Mouse (Mus musculus): Measurements from ENCODE around the gene Btnl10. TPM values are rescaled to one million over a fixed set of nuclear protein-coding genes. Genes with fewer than 3 reads are reported as not detected.
A peak's percentile ranks its signal among the peaks of the same experiment; 100 is the strongest.

Gene Btnl10
- polyA plus RNA-seq (2015; fragmentation: Nextera tagmentation; extraction: Ambion mirVana), result 0.16 TPM in 1 of 2 replicates, not detected in the other

DNA sequence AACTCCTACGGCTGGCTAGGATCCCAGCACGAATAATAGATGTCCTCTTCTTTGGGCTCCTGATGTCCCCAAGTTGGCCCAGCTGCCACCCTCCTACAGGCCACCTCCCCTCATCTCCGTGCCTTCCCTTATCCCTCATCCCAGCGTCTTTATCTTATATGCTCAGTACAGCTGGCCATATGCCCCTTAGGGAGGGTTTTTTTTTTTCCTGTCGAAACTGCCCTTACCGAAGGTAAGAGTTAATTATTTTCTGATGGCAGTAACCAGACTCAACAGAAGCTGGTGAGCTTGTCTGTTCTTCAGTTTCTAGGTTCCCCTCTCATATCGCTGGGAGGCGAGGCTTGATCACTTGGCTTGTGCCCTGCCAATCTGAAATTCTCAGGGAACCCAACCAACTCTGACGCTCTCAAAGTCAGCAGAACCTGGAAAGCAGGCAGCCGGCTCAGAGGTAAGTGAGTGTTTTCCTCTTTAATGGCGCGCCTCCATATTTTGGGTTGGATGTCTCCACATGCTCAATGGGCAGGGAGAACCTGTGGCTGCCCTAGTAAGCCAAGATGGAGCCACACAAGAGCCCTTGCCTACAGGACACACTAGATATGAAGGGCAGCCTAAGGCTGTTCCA lies at the start of gene Btnl10:
Gene Btnl10 (plus strand): TSS at position 164 of the 622 bp plus-strand sequence.
- no peak for ATAC-seq (replicated peaks; ENCODE audit: insufficient number of reproducible peaks, insufficient read depth, low FRiP score, low read depth)
- Histone ChIP-seq H3K4me1 (replicated peaks) (peaks cover 6% of the 10 kb centered on the region), H3K27me3 (0 out of 2 replicates have a peak, but pooled peaks cover 6% of the 10 kb centered on the region), H3K9ac (no peak within 1 kb of the TSS), H3K4me2 (no peak within 1 kb of the TSS), H3K4me3 (no peak within 1 kb of the TSS), H3K27ac (no peak within 1 kb of the TSS), H3K9me3 (replicated peaks) (no peaks in the 10 kb centered on the region), H3K36me3 (no peaks in the 10 kb centered on the region)
- WGBS, result 76% methylated on average over 12 of the region's 12 CpGs

DNA sequence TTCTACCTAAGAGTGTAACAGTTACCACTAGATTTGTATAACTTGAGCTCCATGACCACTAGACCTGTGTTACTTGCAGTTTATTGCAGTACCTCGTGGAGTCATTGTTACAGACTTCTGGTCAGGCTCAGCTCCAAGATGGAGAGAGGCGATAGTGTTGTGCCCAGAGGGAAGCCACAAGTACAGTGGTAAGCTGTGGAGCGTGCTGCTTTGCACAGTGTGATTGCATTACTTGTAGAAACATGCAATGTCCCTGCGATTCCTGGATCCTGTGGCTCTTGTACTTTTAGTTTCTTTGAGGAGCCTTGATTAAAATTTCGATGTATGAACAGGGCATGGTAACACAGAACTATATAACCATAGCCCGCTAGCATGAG lies 49.8 kb upstream of the Btnl10 start:
- Histone ChIP-seq H3K27me3 (no peaks in the 10 kb centered on the region), H3K36me3 (peaks cover 5% of the 10 kb centered on the region; the same call in 1 of the 2 replicates), H3K27ac (no peak overlapping the region), H3K9me3 (replicated peaks) (no peaks in the 10 kb centered on the region), H3K4me2 (peak overlapping the region; percentile 69), H3K4me1 (replicated peaks) (peaks cover 8% of the 10 kb centered on the region), H3K4me3 (peak overlapping the region; percentile 71), H3K9ac (no peak overlapping the region)
- no peak for ATAC-seq (replicated peaks; ENCODE audit: insufficient number of reproducible peaks, insufficient read depth, low FRiP score, low read depth)
- WGBS, result 80% methylated on average over 6 of the region's 6 CpGs

DNA sequence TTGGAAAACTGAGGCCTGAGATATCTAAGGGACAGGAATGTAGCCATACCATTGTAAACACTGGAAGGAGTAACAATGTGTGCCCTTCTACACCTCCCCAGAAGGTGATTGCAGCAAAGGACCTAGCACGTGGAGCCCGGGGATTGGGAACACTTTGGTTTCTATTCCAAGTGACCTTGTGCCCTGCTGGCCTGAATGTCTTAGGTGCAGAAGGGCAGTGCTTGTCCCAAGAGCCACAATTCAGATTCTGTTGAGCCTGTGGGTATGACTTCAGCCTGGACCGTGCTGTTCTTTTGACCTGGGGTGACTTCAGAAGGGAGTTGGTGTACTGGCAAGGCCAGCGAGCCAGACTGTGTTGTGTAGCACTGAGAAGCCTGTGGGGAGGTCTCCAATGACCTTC lies 46.7 kb upstream of the Btnl10 start:
- no peaks in the 10 kb centered on the region for H3K27me3 ChIP-seq
- 81% methylated on average over 4 of the region's 4 CpGs for WGBS
- H3K36me3 ChIP-seq, result peaks cover 5% of the 10 kb centered on the region; the same call in 1 of the 2 replicates
- peaks cover 8% of the 10 kb centered on the region for H3K4me1 ChIP-seq (replicated peaks)
- no peak overlapping the region for H3K27ac ChIP-seq
- H3K9ac ChIP-seq, result no peak overlapping the region
- H3K4me3 ChIP-seq, result no peak overlapping the region
- no peak overlapping the region for H3K4me2 ChIP-seq
- no peaks in the 10 kb centered on the region for H3K9me3 ChIP-seq (replicated peaks)
- no peak for ATAC-seq (replicated peaks; ENCODE audit: insufficient number of reproducible peaks, insufficient read depth, low FRiP score, low read depth)

DNA sequence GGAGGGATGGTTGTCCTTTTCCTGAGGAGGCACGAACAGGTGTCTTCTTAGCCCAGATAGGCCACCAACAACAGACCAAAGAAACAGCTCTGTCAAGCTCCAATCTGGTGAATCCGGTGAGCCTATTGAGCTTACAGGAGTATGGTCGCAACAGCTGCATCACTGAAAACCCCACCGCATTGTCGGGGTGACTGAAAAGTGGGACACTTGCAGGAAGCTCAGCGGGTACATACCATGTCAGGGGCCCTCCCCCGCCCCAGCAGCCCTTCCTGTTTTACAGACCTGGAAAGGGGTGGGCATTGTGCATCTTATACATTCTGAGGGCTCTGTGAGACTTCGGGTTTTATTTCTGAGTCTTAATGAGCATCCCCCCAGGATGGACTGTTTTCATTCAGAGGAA lies 34.0 kb upstream of the Btnl10 start:
- no peaks in the 10 kb centered on the region for H3K27me3 ChIP-seq
- no peak overlapping the region for H3K9ac ChIP-seq
- WGBS, result 82% methylated on average over 8 of the region's 8 CpGs
- no peak overlapping the region for H3K4me2 ChIP-seq
- H3K27ac ChIP-seq, result no peak overlapping the region
- no peaks in the 10 kb centered on the region for H3K9me3 ChIP-seq (replicated peaks)
- H3K4me3 ChIP-seq, result no peak overlapping the region
- peaks cover 20% of the 10 kb centered on the region; the same call in 1 of the 2 replicates for H3K36me3 ChIP-seq
- no peaks in the 10 kb centered on the region for H3K4me1 ChIP-seq (replicated peaks)
- ATAC-seq (replicated peaks; ENCODE audit: insufficient number of reproducible peaks, insufficient read depth, low FRiP score, low read depth), result no peak

DNA sequence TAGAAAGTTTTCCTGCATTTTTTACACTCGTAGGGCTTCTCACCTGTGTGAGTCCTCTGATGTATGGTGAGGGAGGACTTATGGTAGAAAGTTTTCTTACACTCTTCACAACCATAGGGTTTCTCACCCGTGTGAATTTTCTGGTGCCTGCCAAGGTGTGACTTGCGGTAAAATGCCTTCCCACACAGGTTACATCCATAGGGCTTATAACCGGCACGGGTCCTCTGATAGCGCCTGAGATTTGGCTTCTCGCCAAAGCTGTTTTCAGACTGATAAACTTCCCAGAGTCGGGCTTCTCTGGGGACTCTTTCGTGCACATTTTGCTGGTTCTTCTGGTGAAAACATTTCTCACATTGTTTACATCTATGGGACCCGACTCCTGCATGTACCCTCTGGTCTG lies 27.2 kb upstream of the Btnl10 start:
- 83% methylated on average over 10 of the region's 10 CpGs for WGBS
- no peak overlapping the region for H3K27ac ChIP-seq
- H3K4me2 ChIP-seq, result no peak overlapping the region
- no peaks in the 10 kb centered on the region for H3K27me3 ChIP-seq
- H3K9me3 ChIP-seq (replicated peaks), result no peaks in the 10 kb centered on the region
- no peak for ATAC-seq (replicated peaks; ENCODE audit: insufficient number of reproducible peaks, insufficient read depth, low FRiP score, low read depth)
- H3K9ac ChIP-seq, result no peak overlapping the region
- no peak overlapping the region for H3K4me3 ChIP-seq
- H3K36me3 ChIP-seq, result peaks cover 46% of the 10 kb centered on the region
- H3K4me1 ChIP-seq (replicated peaks), result 0 out of 2 replicates have a peak, but pooled peaks cover 4% of the 10 kb centered on the region

DNA sequence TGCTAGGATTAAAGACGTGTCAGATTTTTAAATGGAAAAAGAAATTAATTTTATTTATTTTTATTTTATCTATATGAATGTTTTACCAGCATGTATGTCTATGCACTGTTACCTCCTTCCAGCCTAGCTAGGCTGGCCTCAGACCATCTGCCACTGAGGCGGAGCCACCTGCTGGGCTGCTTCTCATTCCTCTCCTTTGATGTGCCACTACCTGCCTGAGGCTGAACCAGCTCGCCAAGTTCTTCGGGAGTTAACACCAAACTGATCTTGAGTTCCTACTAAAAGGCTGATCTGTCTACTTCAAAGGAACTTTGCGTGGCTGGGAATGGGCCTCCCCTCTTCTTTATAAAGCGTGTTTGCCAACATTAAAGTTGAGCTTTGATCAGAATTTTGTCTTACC lies 23.3 kb upstream of the Btnl10 start:
- Histone ChIP-seq H3K4me1 (replicated peaks) (0 out of 2 replicates have a peak, but pooled peaks cover 4% of the 10 kb centered on the region), H3K27me3 (no peaks in the 10 kb centered on the region), H3K9me3 (replicated peaks) (no peaks in the 10 kb centered on the region), H3K9ac (no peak overlapping the region), H3K36me3 (peaks cover 52% of the 10 kb centered on the region), H3K27ac (no peak overlapping the region), H3K4me3 (no peak overlapping the region), H3K4me2 (no peak overlapping the region)
- WGBS, result 83% methylated on average over 6 of the region's 6 CpGs
- no peak for ATAC-seq (replicated peaks; ENCODE audit: insufficient number of reproducible peaks, insufficient read depth, low FRiP score, low read depth)

DNA sequence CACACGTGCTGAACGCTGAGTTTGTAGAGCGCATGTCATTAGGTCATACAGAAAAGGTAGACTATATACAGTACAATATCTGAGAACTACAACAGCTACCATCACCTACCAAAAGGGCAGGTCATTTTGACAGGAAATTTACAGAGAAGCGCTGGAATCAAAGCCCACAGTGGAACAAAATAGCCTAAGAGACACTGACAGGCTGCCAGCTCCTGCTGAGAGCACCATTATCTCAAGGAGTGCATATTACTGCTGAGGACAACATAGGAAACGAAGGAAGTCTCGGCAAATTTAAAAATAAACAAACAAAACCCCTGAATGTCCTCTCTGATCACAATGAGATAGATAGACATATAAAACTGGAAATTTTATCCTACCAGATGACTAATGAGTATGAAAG lies 20.2 kb upstream of the Btnl10 start:
- 86% methylated on average over 6 of the region's 6 CpGs for WGBS
- no peaks in the 10 kb centered on the region for H3K9me3 ChIP-seq (replicated peaks)
- no peak overlapping the region for H3K4me3 ChIP-seq
- H3K4me1 ChIP-seq (replicated peaks), result peaks cover 7% of the 10 kb centered on the region; the same call in 1 of the 2 replicates
- H3K36me3 ChIP-seq, result peaks cover 50% of the 10 kb centered on the region
- H3K27me3 ChIP-seq, result no peaks in the 10 kb centered on the region
- H3K4me2 ChIP-seq, result no peak overlapping the region
- no peak overlapping the region for H3K27ac ChIP-seq
- ATAC-seq (replicated peaks; ENCODE audit: insufficient number of reproducible peaks, insufficient read depth, low FRiP score, low read depth), result no peak
- H3K9ac ChIP-seq, result no peak overlapping the region

DNA sequence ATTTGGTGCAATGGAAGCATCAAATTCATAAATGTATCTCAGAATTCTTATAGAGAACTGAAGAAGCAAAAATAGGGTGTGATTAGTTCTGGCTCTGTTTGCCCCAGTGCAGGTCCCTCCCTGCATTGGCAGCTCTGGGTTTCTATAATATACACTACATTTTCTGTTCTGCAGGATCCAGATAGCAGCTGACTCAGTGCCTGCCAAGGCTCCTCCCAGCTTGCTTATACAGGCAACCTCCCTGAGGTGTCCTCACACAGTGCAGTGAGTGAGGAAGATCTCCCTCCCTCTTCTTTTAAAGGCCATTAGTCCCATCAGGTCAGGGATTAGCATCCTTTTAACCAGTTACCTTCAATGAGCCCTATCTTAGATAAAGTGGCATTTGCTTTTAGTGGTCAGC lies 16.6 kb upstream of the Btnl10 start:
- Histone ChIP-seq H3K9me3 (replicated peaks) (no peaks in the 10 kb centered on the region), H3K27me3 (no peaks in the 10 kb centered on the region), H3K9ac (no peak overlapping the region), H3K36me3 (peaks cover 28% of the 10 kb centered on the region), H3K27ac (no peak overlapping the region), H3K4me3 (no peak overlapping the region), H3K4me2 (no peak overlapping the region), H3K4me1 (replicated peaks) (peaks cover 13% of the 10 kb centered on the region)
- no peak for ATAC-seq (replicated peaks; ENCODE audit: insufficient number of reproducible peaks, insufficient read depth, low FRiP score, low read depth)

DNA sequence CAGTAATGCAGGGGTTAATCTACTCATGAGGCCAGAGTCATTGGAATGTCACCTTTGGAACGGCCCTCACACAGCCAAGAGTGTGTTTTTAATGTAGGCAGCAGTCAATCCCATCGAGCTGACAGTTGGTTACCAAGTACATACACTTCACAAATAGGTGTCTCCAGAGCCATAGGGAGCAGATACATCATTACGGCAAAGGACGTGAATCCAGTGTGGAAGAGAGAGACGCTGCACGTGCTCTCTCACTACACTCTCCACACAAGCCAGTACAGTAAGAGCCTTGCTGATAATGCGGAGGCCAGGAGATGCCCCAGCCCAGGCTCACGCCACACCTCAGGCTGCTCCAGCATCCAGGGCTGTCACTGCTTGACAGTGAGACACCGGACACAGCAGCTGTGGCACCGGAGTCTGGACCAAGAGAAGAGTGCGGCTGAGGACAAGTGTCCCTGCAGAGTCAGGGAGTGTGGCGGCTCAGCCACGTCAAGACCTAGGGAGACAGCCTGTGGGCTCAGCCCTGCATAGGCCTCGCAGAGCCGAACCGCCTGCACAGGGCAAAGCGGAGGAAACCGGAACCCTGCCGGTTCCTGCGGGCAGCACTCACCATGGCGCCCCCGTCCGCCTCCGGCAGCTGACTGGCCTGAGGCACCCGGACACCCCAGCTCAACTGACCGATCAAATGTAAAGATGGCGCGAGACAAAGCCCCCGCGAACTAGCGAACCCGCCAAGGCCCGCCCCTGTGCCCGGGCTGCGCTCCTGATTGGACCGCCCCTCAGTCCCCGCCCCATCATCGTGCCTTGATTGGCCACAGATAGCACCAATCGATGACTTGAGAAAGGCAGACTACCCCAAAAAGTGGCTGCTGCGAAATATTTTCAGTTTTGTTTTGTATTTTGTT lies 13.9 kb upstream of the Btnl10 start, which contains the start of gene Zfp39:
Gene Zfp39 (minus strand): TSS at position 715 of the 899 bp plus-strand sequence.
- peak; percentile 96 for ATAC-seq (replicated peaks; ENCODE audit: insufficient number of reproducible peaks, insufficient read depth, low FRiP score, low read depth)
- WGBS, result under 1% methylated on average over 40 of the region's 40 CpGs
- H3K4me3 ChIP-seq, result peak within 1 kb of the TSS; percentile 80
- no peaks in the 10 kb centered on the region for H3K9me3 ChIP-seq (replicated peaks)
- peak within 1 kb of the TSS; percentile 86 for H3K4me2 ChIP-seq
- peaks cover 13% of the 10 kb centered on the region for H3K4me1 ChIP-seq (replicated peaks)
- H3K27me3 ChIP-seq, result no peaks in the 10 kb centered on the region
- peak within 1 kb of the TSS; percentile 71 for H3K9ac ChIP-seq
- H3K36me3 ChIP-seq, result peaks cover 18% of the 10 kb centered on the region
- H3K27ac ChIP-seq, result peak within 1 kb of the TSS; percentile 92

DNA sequence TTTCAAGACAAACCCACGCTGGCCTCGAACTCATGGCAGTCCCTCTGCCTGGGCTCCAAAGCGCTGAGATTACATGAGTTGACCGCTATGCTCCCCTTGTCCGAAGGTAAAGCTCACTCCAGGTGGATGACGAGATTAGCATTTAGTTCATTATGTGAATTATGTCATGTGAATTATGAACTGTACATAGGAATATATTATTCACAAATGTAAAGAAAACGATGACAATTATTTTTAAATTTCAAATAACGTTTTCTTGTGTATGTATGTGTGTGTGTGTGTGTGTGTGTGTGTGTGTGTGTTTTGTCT lies 13.3 kb upstream of the Btnl10 start:
- WGBS, result 3% methylated on average over 8 of the region's 8 CpGs
- H3K9ac ChIP-seq, result peak overlapping the region; percentile 71
- H3K27me3 ChIP-seq, result no peaks in the 10 kb centered on the region
- peaks cover 13% of the 10 kb centered on the region for H3K4me1 ChIP-seq (replicated peaks)
- peak overlapping the region; percentile 86 for H3K4me2 ChIP-seq
- ATAC-seq (replicated peaks; ENCODE audit: insufficient number of reproducible peaks, insufficient read depth, low FRiP score, low read depth), result no peak
- H3K4me3 ChIP-seq, result peak overlapping the region; percentile 80
- H3K9me3 ChIP-seq (replicated peaks), result no peaks in the 10 kb centered on the region
- H3K27ac ChIP-seq, result peak overlapping the region; percentile 92
- peaks cover 18% of the 10 kb centered on the region for H3K36me3 ChIP-seq

DNA sequence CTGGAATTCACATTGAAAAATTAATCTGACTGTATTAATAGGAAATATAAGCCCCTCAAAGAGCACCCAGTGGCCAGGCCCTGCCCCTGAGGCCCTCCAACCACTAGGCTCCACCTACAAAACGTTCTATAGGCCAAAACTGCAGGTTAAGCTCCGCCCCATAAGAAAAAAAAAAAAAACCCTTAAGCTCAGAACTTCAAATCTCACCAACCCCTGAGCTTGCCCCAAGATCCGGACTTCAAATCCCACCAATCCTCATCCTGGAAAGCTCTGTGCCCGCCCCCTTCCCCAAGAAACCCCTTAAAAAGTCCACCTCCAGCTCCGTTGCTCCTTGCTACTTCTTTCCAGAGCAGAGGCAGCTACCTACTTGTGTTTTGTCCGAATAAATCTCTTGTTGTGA lies 12.9 kb upstream of the Btnl10 start:
- Histone ChIP-seq H3K9me3 (replicated peaks) (no peaks in the 10 kb centered on the region), H3K36me3 (peaks cover 17% of the 10 kb centered on the region), H3K27me3 (no peaks in the 10 kb centered on the region), H3K4me2 (peak overlapping the region; percentile 86; the same call in 1 of the 2 replicates), H3K9ac (no peak overlapping the region), H3K4me3 (no peak overlapping the region), H3K4me1 (replicated peaks) (peaks cover 13% of the 10 kb centered on the region), H3K27ac (no peak overlapping the region)
- WGBS, result 51% methylated on average over 6 of the region's 6 CpGs
- ATAC-seq (replicated peaks; ENCODE audit: insufficient number of reproducible peaks, insufficient read depth, low FRiP score, low read depth), result no peak
